Mouse (Mus musculus): ENCODE data around the gene Cd52. TPM values are rescaled to one million over a fixed set of nuclear protein-coding genes. Genes with fewer than 3 reads are reported as not detected.

The Cd52 gene
- polyA plus RNA-seq, 1 experiment from 2014 or later: 5.1 TPM

DNA sequence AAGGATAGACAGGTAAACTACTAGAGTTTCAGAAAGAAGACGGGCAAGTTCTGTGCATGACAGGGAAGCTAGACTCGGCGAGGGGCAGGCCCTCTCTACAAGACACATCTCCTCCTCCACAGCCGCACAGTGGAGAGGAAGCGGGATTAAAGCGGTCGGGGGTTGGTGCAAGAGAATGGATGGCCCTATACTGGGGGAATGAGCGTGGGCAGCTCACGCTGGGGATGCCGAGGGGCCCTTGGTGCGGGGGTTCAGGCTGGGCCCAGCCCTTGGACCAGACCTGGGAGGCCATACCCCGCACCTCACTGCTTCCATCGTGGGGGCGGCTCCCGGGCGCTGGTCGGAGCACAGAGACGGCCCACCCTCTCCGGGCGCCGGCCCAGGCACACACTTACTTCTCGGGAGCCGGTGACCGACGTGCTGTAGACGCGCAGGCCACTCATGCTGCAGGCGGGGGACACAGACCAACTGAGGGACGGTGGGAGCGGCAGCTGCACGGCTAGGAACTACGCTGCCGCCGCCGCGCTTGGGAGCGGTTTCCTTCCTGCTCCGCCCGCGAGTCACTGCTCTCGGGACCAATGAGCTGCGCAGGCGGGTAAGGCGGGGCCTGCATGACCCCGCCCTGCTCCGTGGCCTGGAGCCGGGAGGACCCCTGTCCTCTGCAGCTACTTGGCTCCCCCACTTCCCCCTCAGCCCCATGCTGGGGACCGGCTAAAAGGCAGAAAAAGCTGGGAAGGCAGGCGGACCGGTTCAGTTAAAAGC is 33.5 kb upstream of the Cd52 start, which contains the start of gene Sh3bgrl3:
Gene Sh3bgrl3, minus strand, starts transcription at position 569 of the 762 bp plus-strand sequence.
- ATAC-seq (ENCODE audit: low FRiP score) (peak; percentile 94), DNase-seq (ENCODE audit: low spot score) (peak; percentile 89)
- under 1% methylated on average over 49 of the region's 50 CpGs for WGBS
- no peaks in the 10 kb centered on the region; the same call in none of the 2 replicates for H3K4me1 ChIP-seq (replicated peaks; ENCODE audit: control insufficient read depth, insufficient read depth, low read length)
- peak within 1 kb of the TSS; percentile 31 for H3K27ac ChIP-seq (ENCODE audit: low read depth, low read length)
- H3K9ac ChIP-seq (ENCODE audit: low read depth, low read length): peak within 1 kb of the TSS; percentile 83
- no peaks in the 10 kb centered on the region for H3K36me3 ChIP-seq (ENCODE audit: control insufficient read depth, insufficient read depth, low read length)
- H3K4me2 ChIP-seq (replicated peaks; ENCODE audit: low read depth, low read length): peak within 1 kb of the TSS; percentile 59
- peak within 1 kb of the TSS; percentile 69 for H3K4me3 ChIP-seq (ENCODE audit: low read depth, low read length)
- H3K27me3 ChIP-seq (ENCODE audit: control insufficient read depth, insufficient read depth, low read length): no peaks in the 10 kb centered on the region
- H3K9me3 ChIP-seq (ENCODE audit: control insufficient read depth, low read length): no peaks in the 10 kb centered on the region

DNA sequence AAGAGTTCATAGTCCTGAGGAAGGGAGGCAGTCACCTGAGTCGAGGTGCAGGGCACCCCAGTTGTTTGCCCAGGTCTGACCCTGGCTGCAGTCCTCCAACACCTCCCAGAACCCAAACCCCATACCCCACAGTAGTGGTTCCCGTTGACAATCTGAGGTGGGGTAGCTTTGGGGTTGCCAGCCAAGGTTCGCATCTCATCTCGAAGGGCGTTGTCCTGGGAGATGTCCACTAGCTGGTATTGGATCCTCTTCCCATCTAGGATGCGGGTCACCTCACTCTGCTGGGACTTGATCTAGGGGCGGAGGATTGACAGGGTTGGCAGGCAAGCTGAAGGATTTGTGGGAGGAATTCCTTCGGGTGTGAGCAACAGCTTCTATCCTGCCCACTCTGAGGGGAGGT is 32.9 kb upstream of the Cd52 start:
- H3K36me3 ChIP-seq (ENCODE audit: control insufficient read depth, insufficient read depth, low read length): no peaks in the 10 kb centered on the region
- H3K4me1 ChIP-seq (replicated peaks; ENCODE audit: control insufficient read depth, insufficient read depth, low read length): no peaks in the 10 kb centered on the region; the same call in none of the 2 replicates
- no peak overlapping the region for H3K27ac ChIP-seq (ENCODE audit: low read depth, low read length)
- peak overlapping the region; percentile 83; the same call in 1 of the 2 replicates for H3K9ac ChIP-seq (ENCODE audit: low read depth, low read length)
- peak overlapping the region; percentile 69 for H3K4me3 ChIP-seq (ENCODE audit: low read depth, low read length)
- no peaks in the 10 kb centered on the region for H3K27me3 ChIP-seq (ENCODE audit: control insufficient read depth, insufficient read depth, low read length)
- DNase-seq (ENCODE audit: low spot score) (no peak), ATAC-seq (ENCODE audit: low FRiP score) (no peak)
- H3K9me3 ChIP-seq (ENCODE audit: control insufficient read depth, low read length): no peaks in the 10 kb centered on the region
- WGBS: 61% methylated on average over 8 of the region's 8 CpGs
- peak overlapping the region; percentile 59 for H3K4me2 ChIP-seq (replicated peaks; ENCODE audit: low read depth, low read length)

DNA sequence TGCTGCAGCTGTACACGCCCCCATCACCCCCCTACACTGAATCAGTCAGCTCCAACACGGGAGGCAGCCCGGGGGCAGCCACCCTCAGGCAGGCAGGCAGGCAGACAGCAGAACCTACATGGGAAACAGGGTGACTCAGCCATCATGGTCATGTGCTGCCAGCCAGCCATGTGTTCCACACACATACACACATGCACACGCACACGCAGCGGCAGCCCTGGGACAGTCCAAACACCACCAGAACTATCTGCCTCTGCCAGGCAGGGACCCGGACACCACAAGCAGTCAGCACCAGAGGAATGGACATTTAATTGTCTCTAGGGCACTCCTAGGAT is 32.2 kb upstream of the Cd52 start:
- no peak overlapping the region for H3K9ac ChIP-seq (ENCODE audit: low read depth, low read length)
- no peaks in the 10 kb centered on the region for H3K27me3 ChIP-seq (ENCODE audit: control insufficient read depth, insufficient read depth, low read length)
- ATAC-seq (ENCODE audit: low FRiP score): no peak
- no peak overlapping the region for H3K4me2 ChIP-seq (replicated peaks; ENCODE audit: low read depth, low read length)
- no peak for DNase-seq (ENCODE audit: low spot score)
- H3K36me3 ChIP-seq (ENCODE audit: control insufficient read depth, insufficient read depth, low read length): no peaks in the 10 kb centered on the region
- H3K27ac ChIP-seq (ENCODE audit: low read depth, low read length): no peak overlapping the region
- H3K9me3 ChIP-seq (ENCODE audit: control insufficient read depth, low read length): no peaks in the 10 kb centered on the region
- 88% methylated on average over 7 of the region's 7 CpGs for WGBS
- no peak overlapping the region for H3K4me3 ChIP-seq (ENCODE audit: low read depth, low read length)
- H3K4me1 ChIP-seq (replicated peaks; ENCODE audit: control insufficient read depth, insufficient read depth, low read length): no peaks in the 10 kb centered on the region; the same call in none of the 2 replicates

DNA sequence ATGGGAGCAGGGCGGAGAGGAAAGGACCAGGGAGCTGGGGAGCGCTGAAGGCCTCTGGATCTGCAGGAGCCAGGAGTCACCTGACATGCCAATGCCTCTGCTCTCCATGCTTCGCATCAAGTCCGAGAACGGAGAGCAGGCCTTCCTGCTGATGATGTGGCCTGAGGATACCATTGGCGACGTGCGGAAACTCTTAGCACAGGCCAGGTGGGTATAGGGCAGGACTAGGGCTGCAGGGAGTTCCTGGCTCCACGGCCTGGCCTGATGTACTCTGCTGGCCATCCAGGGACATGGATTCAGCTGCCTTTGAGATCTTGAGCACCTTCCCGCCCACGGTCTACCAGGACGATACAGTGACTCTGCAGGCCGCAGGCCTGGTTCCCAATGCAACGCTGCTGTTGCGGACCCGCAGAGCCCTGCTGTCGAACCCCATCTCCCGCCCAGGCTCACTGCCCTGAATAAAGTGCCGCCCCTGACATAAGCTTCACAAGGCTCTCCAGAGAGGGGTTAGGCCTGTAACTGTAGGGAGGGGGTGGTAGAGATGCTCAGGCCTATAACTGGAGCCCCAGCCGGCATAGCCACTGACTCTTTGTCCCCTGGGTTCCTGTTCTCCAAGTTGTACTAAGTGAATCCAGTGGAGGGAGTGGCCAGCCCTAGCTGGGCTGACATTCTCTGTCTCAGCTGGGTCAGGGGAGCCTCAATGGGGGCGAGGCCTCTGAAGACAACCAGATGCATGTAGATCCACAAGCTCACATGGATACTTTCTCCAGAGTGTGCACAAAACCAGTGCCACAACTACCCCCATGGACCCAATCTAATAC is 31.6 kb upstream of the Cd52 start:
- DNase-seq (ENCODE audit: low spot score): no peak
- H3K9me3 ChIP-seq (ENCODE audit: control insufficient read depth, low read length): no peaks in the 10 kb centered on the region
- H3K36me3 ChIP-seq (ENCODE audit: control insufficient read depth, insufficient read depth, low read length): no peaks in the 10 kb centered on the region

DNA sequence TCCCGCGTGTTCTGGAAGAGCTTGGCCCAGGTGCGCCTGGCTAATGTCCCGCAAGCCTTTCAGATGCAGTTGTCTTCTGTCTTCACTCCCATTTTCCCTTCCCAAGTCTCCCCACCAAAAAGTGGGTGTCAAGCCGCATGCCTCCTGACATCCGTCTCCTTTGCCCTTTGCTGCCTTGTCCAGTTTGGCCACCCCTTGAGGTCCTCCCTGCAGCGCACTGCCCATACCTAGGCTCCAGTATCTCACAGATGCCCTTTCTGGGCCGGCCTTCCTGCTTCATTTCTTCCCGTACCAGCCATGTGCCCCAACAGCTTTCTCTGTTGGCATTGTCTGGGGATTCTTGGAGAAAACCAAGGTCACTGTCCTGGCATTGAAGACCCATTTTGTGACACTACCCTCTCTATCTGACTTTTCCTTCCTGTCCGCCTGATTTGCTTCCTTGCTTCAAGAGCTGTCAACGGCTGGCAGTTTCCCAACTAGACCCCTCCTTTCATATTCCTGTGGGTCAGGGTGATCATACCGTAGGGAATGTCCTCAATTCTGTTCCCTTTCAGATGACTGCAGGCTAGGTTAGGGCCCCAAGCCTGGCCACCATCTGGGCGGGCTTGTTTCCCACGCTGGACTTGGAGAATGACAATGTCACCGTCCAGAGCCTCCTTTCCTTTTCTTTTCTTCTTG is 30.6 kb upstream of the Cd52 start:
- Histone ChIP-seq H3K4me3 (ENCODE audit: low read depth, low read length) (no peak overlapping the region), H3K4me2 (replicated peaks; ENCODE audit: low read depth, low read length) (no peak overlapping the region), H3K36me3 (ENCODE audit: control insufficient read depth, insufficient read depth, low read length) (no peaks in the 10 kb centered on the region), H3K4me1 (replicated peaks; ENCODE audit: control insufficient read depth, insufficient read depth, low read length) (no peaks in the 10 kb centered on the region; the same call in none of the 2 replicates), H3K27ac (ENCODE audit: low read depth, low read length) (no peak overlapping the region), H3K9ac (ENCODE audit: low read depth, low read length) (no peak overlapping the region), H3K27me3 (ENCODE audit: control insufficient read depth, insufficient read depth, low read length) (no peaks in the 10 kb centered on the region), H3K9me3 (ENCODE audit: control insufficient read depth, low read length) (no peaks in the 10 kb centered on the region)
- WGBS: 88% methylated on average over 15 of the region's 15 CpGs
- ATAC-seq (ENCODE audit: low FRiP score) (no peak), DNase-seq (ENCODE audit: low spot score) (no peak)

More for the DNA sequence above, 31.6 kb upstream of the Cd52 start:
- no peak overlapping the region for H3K27ac ChIP-seq (ENCODE audit: low read depth, low read length)
- 87% methylated on average over 21 of the region's 21 CpGs for WGBS
- no peaks in the 10 kb centered on the region; the same call in none of the 2 replicates for H3K4me1 ChIP-seq (replicated peaks; ENCODE audit: control insufficient read depth, insufficient read depth, low read length)
- H3K9ac ChIP-seq (ENCODE audit: low read depth, low read length): no peak overlapping the region
- no peak overlapping the region for H3K4me3 ChIP-seq (ENCODE audit: low read depth, low read length)
- no peaks in the 10 kb centered on the region for H3K27me3 ChIP-seq (ENCODE audit: control insufficient read depth, insufficient read depth, low read length)
- no peak for ATAC-seq (ENCODE audit: low FRiP score)
- no peak overlapping the region for H3K4me2 ChIP-seq (replicated peaks; ENCODE audit: low read depth, low read length)

DNA sequence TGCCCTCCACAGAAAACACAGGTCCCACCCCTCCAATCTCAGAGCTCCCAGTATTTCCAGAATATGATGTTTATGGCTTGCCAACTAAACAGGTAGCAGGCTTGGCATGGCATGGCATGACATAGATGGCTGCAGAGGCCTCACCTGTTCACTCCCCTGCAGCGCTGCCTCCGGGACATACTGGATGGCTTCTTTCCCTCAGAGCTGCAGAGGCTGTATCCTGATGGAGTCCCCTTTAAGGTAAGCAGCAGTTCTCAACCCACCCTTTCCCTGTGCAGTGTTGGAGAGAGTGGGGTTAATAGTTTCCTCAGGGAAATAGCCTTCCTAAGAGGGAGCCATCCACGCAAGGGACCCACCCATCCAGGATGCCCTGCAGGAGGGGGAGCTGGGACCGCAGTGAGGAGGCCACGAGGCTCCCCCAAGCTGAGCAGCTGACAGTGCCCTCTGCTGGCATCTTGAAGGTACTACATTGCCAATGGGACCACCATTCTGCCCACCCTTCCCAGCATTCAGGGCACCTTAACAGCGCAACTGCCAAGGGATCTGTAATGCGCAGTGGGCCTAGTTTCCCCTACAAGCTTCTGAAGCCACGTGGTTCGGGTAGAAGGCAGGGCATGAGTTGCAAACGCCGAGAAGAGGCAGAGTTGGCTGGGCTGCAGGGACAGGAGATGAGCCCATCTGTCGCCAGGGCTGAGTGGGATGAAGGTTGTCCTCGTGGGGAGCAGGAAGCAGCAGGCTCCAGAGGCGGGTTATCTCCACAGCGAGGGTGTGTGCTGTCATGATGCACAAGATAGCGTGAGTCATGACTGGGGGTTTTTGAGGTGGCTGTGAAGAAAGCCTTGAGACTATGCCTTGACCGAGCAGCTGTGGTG is 29.0 kb upstream of the Cd52 start:
- peak; percentile 82 for DNase-seq (ENCODE audit: low spot score)
- Histone ChIP-seq H3K4me2 (replicated peaks; ENCODE audit: low read depth, low read length) (no peak overlapping the region), H3K27ac (ENCODE audit: low read depth, low read length) (no peak overlapping the region), H3K36me3 (ENCODE audit: control insufficient read depth, insufficient read depth, low read length) (no peaks in the 10 kb centered on the region), H3K4me1 (replicated peaks; ENCODE audit: control insufficient read depth, insufficient read depth, low read length) (no peaks in the 10 kb centered on the region; the same call in none of the 2 replicates), H3K4me3 (ENCODE audit: low read depth, low read length) (no peak overlapping the region), H3K9ac (ENCODE audit: low read depth, low read length) (no peak overlapping the region), H3K9me3 (ENCODE audit: control insufficient read depth, low read length) (no peaks in the 10 kb centered on the region), H3K27me3 (ENCODE audit: control insufficient read depth, insufficient read depth, low read length) (no peaks in the 10 kb centered on the region)
- no peak for ATAC-seq (ENCODE audit: low FRiP score)
- 26% methylated on average over 17 of the region's 17 CpGs for WGBS

DNA sequence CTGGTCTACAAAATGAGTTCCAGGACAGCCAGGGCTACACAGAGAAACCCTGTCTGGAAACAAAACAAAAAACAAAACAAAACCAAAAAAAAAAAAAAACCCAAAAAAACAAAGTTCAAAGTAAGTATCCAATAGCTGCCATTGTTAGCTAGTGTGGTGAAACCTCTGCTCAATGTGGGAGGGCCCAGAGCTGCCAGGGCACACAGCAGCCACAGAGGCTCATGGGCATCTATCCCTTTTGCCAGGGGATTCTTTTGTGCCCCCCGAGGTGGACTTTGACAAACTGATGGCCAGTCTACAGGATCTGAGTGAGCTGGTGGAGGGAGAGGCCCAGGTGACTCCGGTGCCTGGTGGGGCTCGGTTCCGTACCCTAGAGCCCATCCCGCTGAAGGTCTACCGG is 28.3 kb upstream of the Cd52 start:
- Histone ChIP-seq H3K4me2 (replicated peaks; ENCODE audit: low read depth, low read length) (no peak overlapping the region), H3K9me3 (ENCODE audit: control insufficient read depth, low read length) (no peaks in the 10 kb centered on the region), H3K4me1 (replicated peaks; ENCODE audit: control insufficient read depth, insufficient read depth, low read length) (no peaks in the 10 kb centered on the region; the same call in none of the 2 replicates), H3K27ac (ENCODE audit: low read depth, low read length) (no peak overlapping the region), H3K4me3 (ENCODE audit: low read depth, low read length) (no peak overlapping the region), H3K36me3 (ENCODE audit: control insufficient read depth, insufficient read depth, low read length) (no peaks in the 10 kb centered on the region), H3K9ac (ENCODE audit: low read depth, low read length) (no peak overlapping the region), H3K27me3 (ENCODE audit: control insufficient read depth, insufficient read depth, low read length) (no peaks in the 10 kb centered on the region)
- WGBS: 92% methylated on average over 6 of the region's 6 CpGs
- ATAC-seq (ENCODE audit: low FRiP score): no peak
- DNase-seq (ENCODE audit: low spot score): no peak

DNA sequence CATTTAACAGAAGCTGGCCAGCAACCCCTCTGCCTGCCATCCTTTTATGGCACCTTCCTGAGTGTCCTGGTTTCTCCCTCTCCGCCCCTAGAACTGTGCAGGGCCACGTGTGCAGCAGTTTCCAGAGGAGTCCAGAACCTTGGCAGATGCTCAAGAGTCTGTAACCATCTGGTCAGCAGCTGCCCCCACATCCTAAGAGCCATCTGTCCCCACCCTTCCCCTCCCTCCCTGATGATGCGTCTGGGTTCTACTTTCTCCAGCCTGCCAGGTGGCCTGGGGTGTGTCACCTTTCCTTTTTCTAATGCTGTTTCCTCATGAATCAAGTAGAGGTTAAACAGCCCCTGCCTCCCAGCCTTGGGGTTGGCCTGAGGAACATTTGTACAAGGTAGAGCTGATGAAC is 27.4 kb upstream of the Cd52 start:
- Histone ChIP-seq H3K27ac (ENCODE audit: low read depth, low read length) (no peak overlapping the region), H3K36me3 (ENCODE audit: control insufficient read depth, insufficient read depth, low read length) (no peaks in the 10 kb centered on the region), H3K4me3 (ENCODE audit: low read depth, low read length) (no peak overlapping the region), H3K4me1 (replicated peaks; ENCODE audit: control insufficient read depth, insufficient read depth, low read length) (no peaks in the 10 kb centered on the region; the same call in 1 of the 2 replicates), H3K9me3 (ENCODE audit: control insufficient read depth, low read length) (no peaks in the 10 kb centered on the region), H3K4me2 (replicated peaks; ENCODE audit: low read depth, low read length) (no peak overlapping the region), H3K27me3 (ENCODE audit: control insufficient read depth, insufficient read depth, low read length) (no peaks in the 10 kb centered on the region), H3K9ac (ENCODE audit: low read depth, low read length) (no peak overlapping the region)
- ATAC-seq (ENCODE audit: low FRiP score) (no peak), DNase-seq (ENCODE audit: low spot score) (no peak)
- WGBS: 68% methylated on average over 3 of the region's 3 CpGs

Measured in hindbrain, embryonic 11.5 days (tissue).